Mouse (Mus musculus) cerebellum, adult 18-20 months (tissue): ENCODE data around the gene Bcr.
A peak's percentile ranks its signal among the peaks of the same experiment; 100 is the strongest.

ENCODE experiments used
- DNase-seq, 2 experiments: peaks; one replicate each; pipeline ENCODE4 v3.0.0; 2021

Bcr gene

GRCm38 (mm10) chr10:75135518-75136162 is 75.2 kb downstream of the Bcr start:
- no peak for DNase-seq

DNA sequence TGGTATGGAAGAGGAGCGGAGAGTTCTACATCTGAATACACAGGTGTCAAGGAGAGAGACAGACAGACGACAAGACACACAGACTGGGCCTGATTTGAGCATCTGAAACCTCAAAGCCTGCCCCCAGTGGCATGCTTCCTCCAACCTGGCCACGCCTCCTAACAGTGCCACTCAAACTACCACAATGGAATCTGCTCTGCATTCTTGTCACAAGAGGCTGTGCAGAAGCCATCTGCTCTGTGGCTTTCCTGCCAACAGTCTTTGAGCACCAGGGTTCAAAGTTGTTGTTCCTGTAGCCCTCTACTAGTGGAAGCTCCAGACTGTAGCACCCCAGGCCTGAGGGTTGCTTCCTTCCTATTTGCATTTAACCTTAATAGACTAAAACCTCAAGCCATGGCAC is 76.8 kb downstream of the Bcr start:
- DNase-seq: peak; percentile 40 to 68

GRCm38 (mm10) chr10:75145221-75145620 is 84.8 kb downstream of the Bcr start:
- no peak for DNase-seq

- DNase-seq: no peak
These were observed 85.6 kb downstream of the Bcr start for GRCm38 (mm10) chr10:75146001-75146400.

GRCm38 (mm10) chr10:75146619-75147018 is 86.2 kb downstream of the Bcr start:
- no peak for DNase-seq

DNA sequence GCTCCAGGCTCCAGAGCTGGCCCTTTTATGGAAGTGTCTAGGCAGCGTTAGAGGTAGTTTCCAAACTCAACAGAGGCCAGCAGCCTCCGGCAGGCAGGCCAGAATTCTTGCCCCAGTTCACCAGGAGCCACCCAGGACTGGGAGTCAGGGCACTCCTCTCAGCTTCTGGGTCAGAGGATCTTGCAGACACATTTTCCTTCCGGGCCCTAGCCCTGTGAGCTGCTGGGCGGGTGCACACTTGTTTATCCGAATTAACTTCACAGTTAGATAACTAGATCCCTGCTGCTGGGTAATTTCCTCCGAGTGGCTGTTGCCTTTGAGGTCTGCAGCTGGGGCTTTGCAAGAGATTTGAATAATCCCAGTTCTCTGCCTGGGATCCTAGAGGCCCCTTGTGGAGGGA is 87.9 kb downstream of the Bcr start:
- DNase-seq: no peak

DNA sequence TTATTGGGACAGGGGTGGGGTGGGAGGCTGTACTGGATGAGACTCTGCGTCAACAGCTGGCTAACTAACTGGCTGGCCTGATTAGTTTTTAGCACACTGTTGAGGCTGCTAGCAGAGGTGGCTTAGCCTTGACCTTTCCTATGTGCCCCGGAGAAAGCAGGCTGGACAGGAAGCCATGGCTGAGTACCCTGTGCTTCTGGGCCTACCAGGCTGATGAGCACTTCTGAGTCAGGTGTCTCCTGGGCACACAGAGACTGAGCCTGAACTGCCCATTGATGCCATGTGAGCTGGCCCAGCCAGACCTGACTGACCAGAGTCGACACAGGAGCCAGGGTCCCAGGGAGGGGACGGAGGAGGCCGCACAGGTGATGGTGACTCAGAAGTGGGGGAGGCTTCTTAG is 90.0 kb downstream of the Bcr start:
- DNase-seq: no peak

- DNase-seq: peak; percentile 73 to 82
These were observed 90.9 kb downstream of the Bcr start for GRCm38 (mm10) chr10:75151311-75151710.

- DNase-seq: no peak
These were observed 96.4 kb downstream of the Bcr start for GRCm38 (mm10) chr10:75156835-75157234.

- no peak for DNase-seq
These were observed 97.3 kb downstream of the Bcr start for GRCm38 (mm10) chr10:75157713-75158112.

DNA sequence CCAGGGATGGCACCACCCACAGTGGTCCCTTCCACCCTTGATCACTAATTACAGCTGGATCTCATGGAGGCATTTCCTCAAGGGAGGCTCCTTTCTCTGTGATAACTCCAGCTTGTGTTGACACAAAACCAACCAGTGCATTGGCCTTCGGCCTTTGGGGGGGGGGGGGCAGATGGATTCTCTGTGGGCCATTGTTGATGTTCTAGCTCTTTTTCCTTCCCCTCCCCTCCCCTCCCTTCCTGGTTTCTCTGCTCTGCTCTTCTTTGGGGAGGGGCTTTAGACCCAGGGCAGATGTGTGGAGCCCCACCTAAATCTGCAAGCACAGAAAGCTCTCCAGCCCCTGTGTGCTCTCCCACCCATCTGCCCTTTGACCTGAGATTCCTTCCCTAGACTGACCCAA is 98.0 kb downstream of the Bcr start:
- no peak for DNase-seq

DNA sequence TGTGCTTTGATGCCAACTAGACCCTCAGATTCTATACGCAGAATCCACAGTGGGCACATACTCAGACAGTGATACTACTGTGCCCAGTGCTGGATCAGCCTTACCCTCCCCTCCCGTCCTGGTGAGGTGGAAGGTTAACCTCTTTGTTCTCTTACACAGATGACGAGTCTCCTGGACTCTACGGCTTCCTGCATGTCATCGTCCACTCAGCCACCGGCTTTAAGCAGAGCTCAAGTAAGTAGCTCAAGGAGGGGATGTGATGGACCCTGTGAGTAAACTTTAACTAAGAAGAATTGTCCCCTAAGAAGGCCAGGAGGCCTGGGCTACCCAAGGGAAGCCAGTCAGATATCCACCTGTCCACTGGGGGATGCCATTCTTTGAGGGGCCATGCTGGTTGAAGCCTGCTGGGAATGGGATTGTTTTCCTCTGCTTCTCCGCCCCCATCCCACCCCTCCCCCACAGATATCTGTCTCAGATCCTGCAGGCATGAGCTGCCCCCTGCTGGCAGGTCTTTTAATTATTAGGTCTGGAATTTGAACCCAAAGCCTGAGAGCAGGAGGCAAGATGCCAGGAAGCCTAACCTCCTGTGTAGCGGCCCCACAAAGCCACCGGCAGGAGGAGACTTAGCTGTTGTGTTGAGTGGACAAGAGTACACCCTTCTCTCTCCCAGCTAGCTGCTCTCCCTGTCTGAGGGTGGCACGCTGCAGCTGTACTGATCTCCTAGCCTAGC is 99.9 kb downstream of the Bcr start:
- DNase-seq: no peak

DNA sequence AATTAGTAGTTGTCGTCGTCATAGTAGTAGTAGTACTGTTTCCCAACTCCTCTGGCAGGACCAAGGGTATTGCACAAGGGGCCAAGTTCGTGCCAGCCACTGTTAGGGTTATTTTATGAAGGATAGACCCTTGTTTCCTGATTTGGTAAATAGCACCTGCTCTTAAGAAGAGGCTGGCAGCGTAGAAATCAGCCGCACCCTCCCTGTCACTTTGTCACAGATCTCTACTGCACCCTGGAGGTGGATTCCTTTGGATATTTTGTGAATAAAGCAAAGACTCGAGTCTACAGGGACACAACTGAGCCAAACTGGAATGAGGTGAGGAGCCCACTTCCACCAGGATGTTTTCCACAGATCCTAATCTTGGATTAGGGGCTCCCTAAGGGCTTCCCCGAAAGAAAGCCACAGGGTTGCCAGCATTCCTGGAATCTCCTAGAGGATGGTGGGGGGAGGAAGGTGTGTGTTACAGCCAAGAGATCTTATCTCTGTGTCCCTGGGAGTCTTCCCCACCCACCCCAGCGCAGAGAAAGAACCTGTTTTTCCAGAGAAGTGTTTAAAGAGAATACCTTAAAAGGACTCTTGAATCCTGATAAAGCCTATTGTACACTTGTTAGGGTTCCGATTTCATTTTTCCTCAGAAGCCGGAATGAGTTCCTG is 105.6 kb downstream of the Bcr start:
- DNase-seq: no peak

GRCm38 (mm10) chr10:75166601-75167000 is 106.2 kb downstream of the Bcr start:
- DNase-seq: no peak

- no peak for DNase-seq
These were observed 109.9 kb downstream of the Bcr start for GRCm38 (mm10) chr10:75170207-75170850.

DNA sequence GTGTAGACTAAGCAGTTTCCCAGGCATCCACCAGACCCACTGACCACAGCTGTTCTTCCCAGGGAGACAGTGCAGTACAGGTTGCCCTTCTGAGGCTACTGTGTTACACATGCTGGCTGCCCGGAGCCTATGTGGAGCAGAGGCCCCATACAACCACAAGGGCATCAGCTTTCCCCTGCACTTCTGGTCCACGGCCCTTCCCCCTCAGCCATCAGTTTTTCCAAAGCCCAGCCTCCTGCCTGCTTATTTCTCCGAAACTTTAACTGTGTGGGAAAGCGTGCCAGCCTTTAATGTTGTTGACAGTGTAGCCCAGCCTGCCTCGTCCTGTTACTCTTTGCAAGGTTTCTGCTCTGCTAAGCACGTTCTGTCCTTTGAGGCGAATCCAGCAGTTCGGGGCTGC is 112.7 kb downstream of the Bcr start:
- DNase-seq: no peak

DNA sequence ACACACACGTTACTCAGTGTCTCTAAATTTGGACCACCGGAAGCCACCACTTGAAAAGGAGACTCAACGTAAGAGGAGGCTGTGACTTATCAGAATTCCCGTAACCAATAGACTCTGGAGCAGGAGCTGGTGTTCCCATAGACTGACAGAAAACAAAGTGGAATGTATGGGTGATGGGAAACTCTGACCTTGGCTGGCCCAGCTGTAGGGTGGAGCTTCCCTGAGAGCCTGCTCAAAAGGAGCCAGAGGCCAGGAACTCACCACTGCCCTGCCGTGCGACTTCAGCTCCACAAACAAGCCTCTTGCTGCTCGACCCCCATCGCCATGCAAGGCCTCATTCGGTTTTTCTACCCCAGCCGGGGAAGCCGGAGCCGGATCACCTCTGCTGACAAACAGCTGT is 113.3 kb downstream of the Bcr start:
- DNase-seq: no peak

DNA sequence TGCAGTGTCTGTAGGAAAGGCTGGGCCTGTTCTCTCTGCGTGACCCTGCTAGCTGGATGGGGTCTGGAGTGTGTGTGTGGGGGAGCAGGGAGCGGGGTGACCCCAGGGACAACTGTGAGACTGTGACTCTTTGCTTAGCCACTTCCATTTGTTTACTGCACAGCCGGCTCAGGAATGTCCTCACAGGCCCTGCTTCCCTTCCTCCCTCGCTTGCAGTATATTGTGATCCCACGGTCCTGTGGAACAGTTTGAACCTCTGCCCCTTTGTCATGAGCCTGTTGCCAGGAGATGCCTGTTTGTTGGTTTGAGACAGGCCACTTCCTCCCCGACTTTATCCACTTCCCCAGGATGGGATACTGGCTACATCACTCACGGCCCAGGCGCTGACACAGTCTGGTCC is 116.1 kb downstream of the Bcr start:
- DNase-seq: no peak

DNA sequence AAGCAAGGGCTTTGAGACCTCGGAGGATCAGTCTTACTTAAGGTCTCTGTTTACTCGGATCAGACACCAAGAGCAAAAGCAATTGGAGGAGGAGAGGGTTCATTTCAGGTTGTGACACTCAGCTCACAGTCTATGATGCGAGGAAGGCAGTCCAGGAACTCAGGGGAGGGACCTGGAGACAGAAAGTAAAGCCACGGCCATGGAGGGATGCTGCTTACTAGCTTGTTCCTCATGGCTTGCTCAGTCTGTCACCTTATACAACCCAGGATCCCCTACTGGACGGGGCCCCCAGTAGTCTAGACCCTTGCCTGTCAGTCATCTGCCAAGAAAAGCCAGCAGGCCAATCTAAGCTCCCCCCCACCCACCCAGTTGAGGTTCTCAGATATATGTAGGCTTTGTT is 118.5 kb downstream of the Bcr start:
- no peak for DNase-seq

GRCm38 (mm10) chr10:75182151-75182774 is 121.9 kb downstream of the Bcr start:
- DNase-seq: peak; percentile 77 to 87

GRCm38 (mm10) chr10:75184826-75185225 is 124.4 kb downstream of the Bcr start:
- no peak for DNase-seq

GRCm38 (mm10) chr10:75186551-75186950 is 126.2 kb downstream of the Bcr start:
- DNase-seq: no peak

DNA sequence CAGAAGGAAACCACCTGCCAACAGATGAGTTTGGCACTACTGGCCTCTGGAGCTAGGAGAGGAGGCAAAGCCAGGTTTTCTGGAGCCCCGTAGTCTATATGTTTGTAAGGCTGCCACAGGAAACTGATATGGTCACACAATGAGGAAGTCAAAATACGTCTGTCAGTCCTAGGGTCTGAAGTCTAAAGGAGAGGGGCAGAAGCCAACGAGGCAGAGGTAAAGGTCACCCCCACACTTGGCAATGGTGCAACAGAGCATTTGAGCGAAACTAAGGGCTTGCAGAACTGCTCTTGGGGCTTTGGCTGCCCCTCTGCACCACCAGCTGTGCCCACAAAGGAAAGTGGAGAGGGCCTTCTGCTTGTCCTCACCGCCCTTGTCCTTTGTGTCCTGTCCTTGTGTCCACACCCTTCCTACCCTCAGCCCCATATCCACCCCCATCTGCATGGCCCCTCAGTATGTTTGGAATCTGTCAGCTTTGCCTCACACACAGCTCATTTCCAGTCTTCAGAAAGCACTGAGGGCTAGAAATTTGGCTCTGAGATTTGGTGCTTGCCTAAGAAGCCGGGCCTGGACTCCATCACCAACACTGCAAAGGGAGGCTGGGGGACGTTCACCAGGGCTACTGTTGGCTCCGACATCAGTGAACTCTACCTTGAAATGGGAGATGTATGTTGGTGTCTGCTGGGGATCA is 127.1 kb downstream of the Bcr start:
- DNase-seq: no peak
